Comparison of ENCODE assay signal across 26 mouse cellular contexts in genomic region chr9:40228804-40229331, GRCm38 (mm10). TPM values are rescaled to one million over a fixed set of nuclear protein-coding genes. Genes with fewer than 3 reads are reported as not detected.
DNase-seq lines count a peak whose midpoint lies in the region; ATAC-seq and TF ChIP-seq lines count a peak whose summit lies in the region.
"Had no signal": no experiment of that assay in that cellular context is flagged by ENCODE, and none has a peak within 500 bp of the region (broad histone marks: within the 10 kb centered on the region; RNA-seq: fewer than 3 reads in every experiment).

No protein-coding gene starts in this region.

- TF ChIP-seq CTCF in E14TG2a.4 (conservative IDR thresholded peaks at IDR 0.05; ENCODE audit: low read length) = no peak
- TF ChIP-seq CTCF in brain, embryonic 14.5 days (IDR thresholded peaks at IDR 0.05; ENCODE audit: borderline replicate concordance, extremely low read depth, insufficient read depth, insufficient read length) = no peak
- no peak for TF ChIP-seq CTCF in intestine, postnatal 0 days (IDR thresholded peaks at IDR 0.05; ENCODE audit: low read depth)

- no peak overlapping the region for H3K27ac ChIP-seq in midbrain, embryonic 12.5 days (replicated peaks)
- H3K27ac ChIP-seq in midbrain, embryonic 16.5 days (ENCODE audit: low read length) = no peak overlapping the region
- H3K27ac ChIP-seq in intestine, postnatal 0 days (ENCODE audit: low read depth, low read length) = no peak overlapping the region
- H3K27ac ChIP-seq in forebrain, embryonic 10.5 days = no peak overlapping the region
- H3K27ac ChIP-seq: embryonic facial prominence, embryonic 10.5 days; forebrain, embryonic 15.5 days; heart, embryonic 15.5 days; hindbrain, embryonic 10.5 days; hindbrain, embryonic 14.5 days; intestine, embryonic 15.5 days had no signal

- H3K27me3 ChIP-seq in midbrain, embryonic 12.5 days = no peaks in the 10 kb centered on the region; the same call in 1 of the 2 replicates
- H3K27me3 ChIP-seq in midbrain, embryonic 16.5 days (ENCODE audit: control insufficient read depth, insufficient read depth, low read depth, low read length) = no peaks in the 10 kb centered on the region
- H3K27me3 ChIP-seq in E14TG2a.4 (ENCODE audit: insufficient read depth, low read length) = no peaks in the 10 kb centered on the region
- H3K27me3 ChIP-seq in intestine, postnatal 0 days (replicated peaks; ENCODE audit: control insufficient read depth, insufficient read depth, low read length) = peaks cover 3% of the 10 kb centered on the region; the same call in 1 of the 2 replicates
- no peaks in the 10 kb centered on the region for H3K27me3 ChIP-seq in forebrain, embryonic 10.5 days (ENCODE audit: poor library complexity, severe bottlenecking)
- H3K27me3 ChIP-seq: forebrain, embryonic 15.5 days; intestine, embryonic 15.5 days; Patski had no signal

- peak; percentile 50; the same call in 1 of the 2 replicates for ATAC-seq in midbrain, embryonic 12.5 days (ENCODE audit: low FRiP score, low read depth)
- ATAC-seq in midbrain, embryonic 16.5 days = no peak; the same call in 1 of the 2 replicates
- ATAC-seq in megakaryocyte, adult 5-6 weeks (ENCODE audit: poor library complexity, severe bottlenecking) = peak; percentile 67
- ATAC-seq in intestine, postnatal 0 days = no peak
- ATAC-seq: activated CD4-positive, CD25-positive, alpha-beta regulatory T cell, adult 4 months; Patski had no signal

- H3K36me3 ChIP-seq in midbrain, embryonic 12.5 days = no peaks in the 10 kb centered on the region
- H3K36me3 ChIP-seq in midbrain, embryonic 16.5 days (ENCODE audit: control insufficient read depth, insufficient read depth, low read length) = no peaks in the 10 kb centered on the region
- peaks cover 98% of the 10 kb centered on the region for H3K36me3 ChIP-seq in E14TG2a.4 (ENCODE audit: insufficient read depth, low read length)
- H3K36me3 ChIP-seq in intestine, postnatal 0 days (ENCODE audit: control insufficient read depth, insufficient read depth) = no peaks in the 10 kb centered on the region
- no peaks in the 10 kb centered on the region for H3K36me3 ChIP-seq in forebrain, embryonic 10.5 days (replicated peaks)
- H3K36me3 ChIP-seq: embryonic facial prominence, embryonic 10.5 days; forebrain, embryonic 15.5 days; heart, embryonic 15.5 days; hindbrain, embryonic 10.5 days; intestine, embryonic 15.5 days had no signal

- H3K4me3 ChIP-seq in midbrain, embryonic 12.5 days = no peak overlapping the region
- H3K4me3 ChIP-seq in midbrain, embryonic 16.5 days (ENCODE audit: low read depth, low read length) = no peak overlapping the region
- peak overlapping the region; percentile 27; the same call in 1 of the 2 replicates for H3K4me3 ChIP-seq in E14TG2a.4 (replicated peaks; ENCODE audit: low read length)
- no peak overlapping the region for H3K4me3 ChIP-seq in intestine, postnatal 0 days (ENCODE audit: low read depth, low read length)
- H3K4me3 ChIP-seq in forebrain, embryonic 10.5 days = no peak overlapping the region
- H3K4me3 ChIP-seq: embryonic facial prominence, embryonic 10.5 days; forebrain, embryonic 15.5 days; heart, embryonic 15.5 days; hindbrain, embryonic 10.5 days; intestine, embryonic 15.5 days had no signal

- TF ChIP-seq POLR2A in brain, embryonic 14.5 days (IDR thresholded peaks at IDR 0.05; ENCODE audit: borderline replicate concordance, extremely low read depth, insufficient read depth, insufficient read length, poor library complexity, severe bottlenecking) = no peak

- peak; percentile 49 for DNase-seq in brain, embryonic 14.5 days (ENCODE audit: low read depth)
- DNase-seq in gastrocnemius, adult 18-20 months (ENCODE audit: low spot score) = no peak
- no peak for DNase-seq in forebrain, embryonic 10.5 days (ENCODE audit: extremely low spot score, low spot score)
- DNase-seq: gastrocnemius, postnatal 25 days had no signal

- no peak overlapping the region for H3K4me2 ChIP-seq in midbrain, embryonic 12.5 days (replicated peaks)
- H3K4me2 ChIP-seq in midbrain, embryonic 16.5 days (ENCODE audit: low read length) = no peak overlapping the region
- no peak overlapping the region for H3K4me2 ChIP-seq in intestine, postnatal 0 days (replicated peaks; ENCODE audit: low read depth)
- H3K4me2 ChIP-seq: forebrain, embryonic 15.5 days; heart, embryonic 11.5 days; heart, embryonic 15.5 days; hindbrain, embryonic 14.5 days; intestine, embryonic 15.5 days had no signal

- 0 out of 2 replicates have a peak, but pooled peaks cover 3% of the 10 kb centered on the region for H3K9me3 ChIP-seq in midbrain, embryonic 12.5 days
- H3K9me3 ChIP-seq in midbrain, embryonic 16.5 days (replicated peaks; ENCODE audit: control insufficient read depth, low read length, poor library complexity, severe bottlenecking) = no peaks in the 10 kb centered on the region; the same call in 1 of the 2 replicates
- H3K9me3 ChIP-seq in E14TG2a.4 (ENCODE audit: low read length) = peaks cover 19% of the 10 kb centered on the region
- H3K9me3 ChIP-seq in intestine, postnatal 0 days (ENCODE audit: control insufficient read depth) = no peaks in the 10 kb centered on the region
- 0 out of 2 replicates have a peak, but pooled peaks cover 5% of the 10 kb centered on the region for H3K9me3 ChIP-seq in forebrain, embryonic 10.5 days
- H3K9me3 ChIP-seq: forebrain, embryonic 15.5 days; heart, embryonic 15.5 days; intestine, embryonic 15.5 days had no signal

- 42% methylated on average over 6 of the region's 6 CpGs for WGBS in midbrain, embryonic 12.5 days
- 28% methylated on average over 6 of the region's 6 CpGs for WGBS in midbrain, embryonic 16.5 days
- 71% methylated on average over 6 of the region's 6 CpGs for WGBS in intestine, postnatal 0 days
- WGBS in forebrain, embryonic 10.5 days = 60% methylated on average over 6 of the region's 6 CpGs

- no peak overlapping the region for H3K9ac ChIP-seq in midbrain, embryonic 12.5 days (replicated peaks)
- no peak overlapping the region for H3K9ac ChIP-seq in midbrain, embryonic 16.5 days (ENCODE audit: low read depth, low read length)
- H3K9ac ChIP-seq in intestine, postnatal 0 days (ENCODE audit: low read depth, low read length) = no peak overlapping the region
- H3K9ac ChIP-seq: forebrain, embryonic 15.5 days; heart, embryonic 15.5 days; hindbrain, embryonic 14.5 days; intestine, embryonic 15.5 days had no signal

- peaks cover 4% of the 10 kb centered on the region; the same call in 1 of the 2 replicates for H3K4me1 ChIP-seq in midbrain, embryonic 12.5 days
- no peaks in the 10 kb centered on the region for H3K4me1 ChIP-seq in midbrain, embryonic 16.5 days (ENCODE audit: control insufficient read depth, insufficient read depth, low read length)
- H3K4me1 ChIP-seq in E14TG2a.4 (replicated peaks; ENCODE audit: low read depth, low read length) = peaks cover 97% of the 10 kb centered on the region
- H3K4me1 ChIP-seq in intestine, postnatal 0 days (replicated peaks; ENCODE audit: control insufficient read depth, insufficient read depth, low read length) = no peaks in the 10 kb centered on the region
- no peaks in the 10 kb centered on the region for H3K4me1 ChIP-seq in forebrain, embryonic 10.5 days
- H3K4me1 ChIP-seq: embryonic facial prominence, embryonic 10.5 days; heart, embryonic 15.5 days; intestine, embryonic 15.5 days had no signal

RNA-seq across cellular contexts. Expression of gene Zfp202, which starts 36.8 kb away (rescaled TPM):
- polyA plus RNA-seq in midbrain, embryonic 12.5 days (2016; fragmentation: Nextera tagmentation; extraction: Ambion mirVana) = 8.4 and 9.1 TPM in 2 replicates
- 13.1 and 13.6 TPM in 2 replicates for polyA plus RNA-seq in midbrain, embryonic 16.5 days (2015; fragmentation: Nextera tagmentation; extraction: Ambion mirVana)
- polyA plus RNA-seq in brain, embryonic 14.5 days (2012; rRNA removed) = 6.7 and 9.4 TPM in 2 replicates
- 1.9 and 2.0 TPM in 2 replicates for total RNA-seq in megakaryocyte, adult 5-6 weeks (2015)
- total RNA-seq in megakaryocyte, adult 5-6 weeks (2017) = 1.4 and 1.6 TPM in 2 replicates
- total RNA-seq in gastrocnemius, adult 18-20 months (2021) = 1 to 10 TPM; 1.3 to 1.6 TPM
- 1.1 TPM in 2 replicates for polyA plus RNA-seq in intestine, postnatal 0 days (2015; fragmentation: Nextera tagmentation; extraction: Ambion mirVana)
- 7.5 and 8.1 TPM in 2 replicates for polyA plus RNA-seq in forebrain, embryonic 10.5 days (2016; fragmentation: Nextera tagmentation; extraction: Ambion mirVana)

RNA-seq across cellular contexts. Expression of gene Scn3b, which starts 40.1 kb away (rescaled TPM):
- polyA plus RNA-seq in midbrain, embryonic 12.5 days (2016; fragmentation: Nextera tagmentation; extraction: Ambion mirVana) = 34.4 and 35.1 TPM in 2 replicates
- 188 and 194 TPM in 2 replicates for polyA plus RNA-seq in midbrain, embryonic 16.5 days (2015; fragmentation: Nextera tagmentation; extraction: Ambion mirVana)
- polyA plus RNA-seq in brain, embryonic 14.5 days (2012; rRNA removed) = 85.2 and 120 TPM in 2 replicates
- 0.87 TPM in 1 of 2 replicates, not detected in the other for total RNA-seq in megakaryocyte, adult 5-6 weeks (2015)
- total RNA-seq in megakaryocyte, adult 5-6 weeks (2017) = not detected in 2 replicates
- total RNA-seq in gastrocnemius, adult 18-20 months (2021) = 1 to 10 TPM; 1.1 to 2.3 TPM
- polyA plus RNA-seq in intestine, postnatal 0 days (2015; fragmentation: Nextera tagmentation; extraction: Ambion mirVana) = 1.8 and 2.4 TPM in 2 replicates
- 1.2 and 2.2 TPM in 2 replicates for polyA plus RNA-seq in forebrain, embryonic 10.5 days (2016; fragmentation: Nextera tagmentation; extraction: Ambion mirVana)
- total RNA-seq: MEL had no signal
- polyA plus RNA-seq: activated CD4-positive, CD25-positive, alpha-beta regulatory T cell, adult 4 months had no signal

RNA-seq across cellular contexts. Expression of gene Olfr986, which starts 48.1 kb away (rescaled TPM):
- polyA plus RNA-seq in midbrain, embryonic 12.5 days (2016; fragmentation: Nextera tagmentation; extraction: Ambion mirVana) = not detected in 2 replicates
- not detected in 2 replicates for polyA plus RNA-seq in midbrain, embryonic 16.5 days (2015; fragmentation: Nextera tagmentation; extraction: Ambion mirVana)
- polyA plus RNA-seq in brain, embryonic 14.5 days (2012; rRNA removed) = not detected in 2 replicates
- not detected in 2 replicates for total RNA-seq in megakaryocyte, adult 5-6 weeks (2015)
- not detected in 2 replicates for total RNA-seq in megakaryocyte, adult 5-6 weeks (2017)
- total RNA-seq in gastrocnemius, adult 18-20 months (2021) = not detected
- not detected in 2 replicates for polyA plus RNA-seq in intestine, postnatal 0 days (2015; fragmentation: Nextera tagmentation; extraction: Ambion mirVana)
- polyA plus RNA-seq in forebrain, embryonic 10.5 days (2016; fragmentation: Nextera tagmentation; extraction: Ambion mirVana) = not detected in 2 replicates
- total RNA-seq: adrenal gland, adult 18-20 months; adrenal gland, postnatal 14 days; gastrocnemius, postnatal 25 days; heart, adult 18-20 months; heart, postnatal 14 days; MEL had no signal
- polyA plus RNA-seq: CD4-positive, CD25-positive, alpha-beta regulatory T cell, adult 4 months; embryonic facial prominence, embryonic 10.5 days; embryonic facial prominence, embryonic 14.5 days; forebrain, embryonic 15.5 days; frontal cortex, adult 2 months; heart, embryonic 15.5 days; hindbrain, embryonic 10.5 days; hindbrain, embryonic 14.5 days; intestine, embryonic 15.5 days; Patski had no signal

Comparison
In these comparisons a context has a peak if more than half of its experiments do, and no peak if none do; other contexts are left out.
1. ATAC-seq: peak in midbrain, embryonic 12.5 days (single experiment) and megakaryocyte, adult 5-6 weeks (single experiment); none in midbrain, embryonic 16.5 days (single experiment) and intestine, postnatal 0 days (single experiment).
2. RNA of gene Scn3b, which starts 40.1 kb away (polyA plus RNA-seq): 188 to 194 TPM in midbrain, embryonic 16.5 days, 85.2 to 120 TPM in brain, embryonic 14.5 days and 34.4 to 35.1 TPM in midbrain, embryonic 12.5 days; 1.8 to 2.4 TPM in intestine, postnatal 0 days and 1.2 to 2.2 TPM in forebrain, embryonic 10.5 days; every median in the first group is over 10 times any median in the second.